Mouse (Mus musculus) testis, postnatal 10 days (tissue): ENCODE measurements around the gene Pds5a.
"Not testable (repeated sequence)": the region's sequence is repeated elsewhere in the genome, so short reads cannot be mapped to it uniquely, and the experiment has no call there.

Source experiments
- DNase-seq: peaks from one replicate; pipeline ENCODE4 v3.0.0; 2021; ENCODE audit warnings: low spot score

Pds5a gene

GRCm38 (mm10) chr5:65696821-65697485, 1.1 kb downstream of the Pds5a start:
- peak; percentile 75 for DNase-seq

GRCm38 (mm10) chr5:65694076-65694475, 4.0 kb downstream of the Pds5a start:
- not testable (repeated sequence) for DNase-seq

GRCm38 (mm10) chr5:65693018-65693417, 5.1 kb downstream of the Pds5a start:
- DNase-seq = no peak

- DNase-seq = no peak
Measured at GRCm38 (mm10) chr5:65688806-65689205, 9.3 kb downstream of the Pds5a start.

GRCm38 (mm10) chr5:65686806-65687205, 11.3 kb downstream of the Pds5a start:
- no peak for DNase-seq

- no peak for DNase-seq
Measured at GRCm38 (mm10) chr5:65678826-65679225, 19.2 kb downstream of the Pds5a start.

GRCm38 (mm10) chr5:65672162-65672561, 25.9 kb downstream of the Pds5a start:
- no peak for DNase-seq

- no peak for DNase-seq
Measured at GRCm38 (mm10) chr5:65667644-65668043, 30.4 kb downstream of the Pds5a start.

GRCm38 (mm10) chr5:65665370-65665769, 32.7 kb downstream of the Pds5a start:
- DNase-seq = no peak

- no peak for DNase-seq
Measured at GRCm38 (mm10) chr5:65661958-65662357, 36.1 kb downstream of the Pds5a start.

GRCm38 (mm10) chr5:65653786-65654185, 44.3 kb downstream of the Pds5a start:
- DNase-seq = no peak

GRCm38 (mm10) chr5:65638896-65639295, 59.2 kb downstream of the Pds5a start:
- no peak for DNase-seq

- no peak for DNase-seq
Measured at GRCm38 (mm10) chr5:65624340-65624739, 73.7 kb downstream of the Pds5a start.

GRCm38 (mm10) chr5:65613152-65613924, 84.7 kb downstream of the Pds5a start:
- DNase-seq = no peak

GRCm38 (mm10) chr5:65610541-65610940, 87.5 kb downstream of the Pds5a start:
- no peak for DNase-seq

GRCm38 (mm10) chr5:65609769-65610168, 88.3 kb downstream of the Pds5a start:
- no peak for DNase-seq

GRCm38 (mm10) chr5:65606820-65607219, 91.3 kb downstream of the Pds5a start:
- DNase-seq = no peak

GRCm38 (mm10) chr5:65599681-65600080, 98.4 kb downstream of the Pds5a start:
- no peak for DNase-seq

GRCm38 (mm10) chr5:65592421-65592820, 105.7 kb downstream of the Pds5a start:
- no peak for DNase-seq

- DNase-seq = no peak
Measured at GRCm38 (mm10) chr5:65590199-65590598, 107.9 kb downstream of the Pds5a start.

- no peak for DNase-seq
Measured at GRCm38 (mm10) chr5:65586291-65586690, 111.8 kb downstream of the Pds5a start.

GRCm38 (mm10) chr5:65578545-65578944, 119.5 kb downstream of the Pds5a start:
- no peak for DNase-seq

- DNase-seq = no peak
Measured at GRCm38 (mm10) chr5:65575896-65576295, 122.2 kb downstream of the Pds5a start.

GRCm38 (mm10) chr5:65574876-65575275, 123.2 kb downstream of the Pds5a start:
- no peak for DNase-seq
